Mouse (Mus musculus): Measurements from ENCODE around the gene Gm5105. TPM values are rescaled to one million over a fixed set of nuclear protein-coding genes. Genes with fewer than 3 reads are reported as not detected.

Gene Gm5105
- polyA plus RNA-seq, 1 experiment = 0.18 TPM

GRCm38 (mm10) chr3:138040938-138041337 lies 26.2 kb downstream of the Gm5105 start:
- Histone ChIP-seq H3K4me3 (replicated peaks; ENCODE audit: extremely low read depth, low read depth, low read length) (no peak overlapping the region), H3K4me1 (ENCODE audit: control insufficient read depth, insufficient read depth, low read length) (no peaks in the 10 kb centered on the region)
- TF ChIP-seq POLR2A (IDR thresholded peaks at IDR 0.05; ENCODE audit: borderline replicate concordance, extremely low read depth, low read depth, low read length) = no peak
- TF ChIP-seq CTCF (IDR thresholded peaks at IDR 0.05; ENCODE audit: insufficient read depth, low read length) = no peak
- no peak for DNase-seq
- WGBS = 69% methylated on average over 2 of the region's 2 CpGs

GRCm38 (mm10) chr3:138033986-138034385 lies 33.2 kb downstream of the Gm5105 start:
- no peak for TF ChIP-seq CTCF (IDR thresholded peaks at IDR 0.05; ENCODE audit: insufficient read depth, low read length)
- no peak for TF ChIP-seq POLR2A (IDR thresholded peaks at IDR 0.05; ENCODE audit: borderline replicate concordance, extremely low read depth, low read depth, low read length)
- DNase-seq = no peak
- H3K4me3 ChIP-seq (replicated peaks; ENCODE audit: extremely low read depth, low read depth, low read length) = no peak overlapping the region
- no peaks in the 10 kb centered on the region for H3K4me1 ChIP-seq (ENCODE audit: control insufficient read depth, insufficient read depth, low read length)
- 60% methylated on average over 6 of the region's 6 CpGs for WGBS

- Histone ChIP-seq H3K4me1 (ENCODE audit: control insufficient read depth, insufficient read depth, low read length) (no peaks in the 10 kb centered on the region), H3K4me3 (replicated peaks; ENCODE audit: extremely low read depth, low read depth, low read length) (no peak overlapping the region)
- no peak for DNase-seq
- no peak for TF ChIP-seq POLR2A (IDR thresholded peaks at IDR 0.05; ENCODE audit: borderline replicate concordance, extremely low read depth, low read depth, low read length)
- no peak for TF ChIP-seq CTCF (IDR thresholded peaks at IDR 0.05; ENCODE audit: insufficient read depth, low read length)
- WGBS = 64% methylated on average over 6 of the region's 6 CpGs
Measured at GRCm38 (mm10) chr3:138030563-138030962, 36.6 kb downstream of the Gm5105 start.

- 81% methylated on average over 5 of the region's 5 CpGs for WGBS
- H3K4me3 ChIP-seq (replicated peaks; ENCODE audit: extremely low read depth, low read depth, low read length) = no peak overlapping the region
- no peak for TF ChIP-seq POLR2A (IDR thresholded peaks at IDR 0.05; ENCODE audit: borderline replicate concordance, extremely low read depth, low read depth, low read length)
- no peak for TF ChIP-seq CTCF (IDR thresholded peaks at IDR 0.05; ENCODE audit: insufficient read depth, low read length)
- DNase-seq = no peak
- H3K4me1 ChIP-seq (ENCODE audit: control insufficient read depth, insufficient read depth, low read length) = no peaks in the 10 kb centered on the region
Measured at GRCm38 (mm10) chr3:138029351-138029750, 37.8 kb downstream of the Gm5105 start.

- H3K4me3 ChIP-seq (replicated peaks; ENCODE audit: extremely low read depth, low read depth, low read length) = no peak overlapping the region
- DNase-seq = no peak
- TF ChIP-seq CTCF (IDR thresholded peaks at IDR 0.05; ENCODE audit: insufficient read depth, low read length) (no peak), POLR2A (IDR thresholded peaks at IDR 0.05; ENCODE audit: borderline replicate concordance, extremely low read depth, low read depth, low read length) (no peak)
- no peaks in the 10 kb centered on the region for H3K4me1 ChIP-seq (ENCODE audit: control insufficient read depth, insufficient read depth, low read length)
- WGBS = 69% methylated on average over 5 of the region's 5 CpGs
Measured at GRCm38 (mm10) chr3:138027575-138028362, 39.4 kb downstream of the Gm5105 start.

- H3K4me3 ChIP-seq (replicated peaks; ENCODE audit: extremely low read depth, low read depth, low read length) = no peak overlapping the region
- 49% methylated on average over 10 of the region's 10 CpGs for WGBS
- TF ChIP-seq CTCF (IDR thresholded peaks at IDR 0.05; ENCODE audit: insufficient read depth, low read length) (no peak), POLR2A (IDR thresholded peaks at IDR 0.05; ENCODE audit: borderline replicate concordance, extremely low read depth, low read depth, low read length) (no peak)
- no peaks in the 10 kb centered on the region for H3K4me1 ChIP-seq (ENCODE audit: control insufficient read depth, insufficient read depth, low read length)
- DNase-seq = no peak
Measured at GRCm38 (mm10) chr3:138026286-138026685, 40.9 kb downstream of the Gm5105 start.

GRCm38 (mm10) chr3:138022651-138023050 lies 44.5 kb downstream of the Gm5105 start:
- 92% methylated on average over 4 of the region's 4 CpGs for WGBS
- H3K4me1 ChIP-seq (ENCODE audit: control insufficient read depth, insufficient read depth, low read length) = no peaks in the 10 kb centered on the region
- TF ChIP-seq POLR2A (IDR thresholded peaks at IDR 0.05; ENCODE audit: borderline replicate concordance, extremely low read depth, low read depth, low read length) (no peak), CTCF (IDR thresholded peaks at IDR 0.05; ENCODE audit: insufficient read depth, low read length) (no peak)
- H3K4me3 ChIP-seq (replicated peaks; ENCODE audit: extremely low read depth, low read depth, low read length) = no peak overlapping the region
- DNase-seq = no peak

GRCm38 (mm10) chr3:138022003-138022402 lies 45.2 kb downstream of the Gm5105 start:
- 86% methylated on average over 4 of the region's 4 CpGs for WGBS
- Histone ChIP-seq H3K4me1 (ENCODE audit: control insufficient read depth, insufficient read depth, low read length) (no peaks in the 10 kb centered on the region), H3K4me3 (replicated peaks; ENCODE audit: extremely low read depth, low read depth, low read length) (no peak overlapping the region)
- DNase-seq = no peak
- TF ChIP-seq POLR2A (IDR thresholded peaks at IDR 0.05; ENCODE audit: borderline replicate concordance, extremely low read depth, low read depth, low read length) = no peak
- TF ChIP-seq CTCF (IDR thresholded peaks at IDR 0.05; ENCODE audit: insufficient read depth, low read length) = no peak

GRCm38 (mm10) chr3:138016810-138017209 lies 50.4 kb downstream of the Gm5105 start:
- no peak for DNase-seq
- Histone ChIP-seq H3K4me1 (ENCODE audit: control insufficient read depth, insufficient read depth, low read length) (no peaks in the 10 kb centered on the region), H3K4me3 (replicated peaks; ENCODE audit: extremely low read depth, low read depth, low read length) (no peak overlapping the region)
- no peak for TF ChIP-seq CTCF (IDR thresholded peaks at IDR 0.05; ENCODE audit: insufficient read depth, low read length)
- TF ChIP-seq POLR2A (IDR thresholded peaks at IDR 0.05; ENCODE audit: borderline replicate concordance, extremely low read depth, low read depth, low read length) = no peak
- WGBS = 90% methylated on average over 12 of the region's 12 CpGs

- no peaks in the 10 kb centered on the region for H3K4me1 ChIP-seq (ENCODE audit: control insufficient read depth, insufficient read depth, low read length)
- TF ChIP-seq POLR2A (IDR thresholded peaks at IDR 0.05; ENCODE audit: borderline replicate concordance, extremely low read depth, low read depth, low read length) = no peak
- TF ChIP-seq CTCF (IDR thresholded peaks at IDR 0.05; ENCODE audit: insufficient read depth, low read length) = no peak
- H3K4me3 ChIP-seq (replicated peaks; ENCODE audit: extremely low read depth, low read depth, low read length) = no peak overlapping the region
- no peak for DNase-seq
- 55% methylated on average over 2 of the region's 2 CpGs for WGBS
Measured at GRCm38 (mm10) chr3:138014725-138015124, 52.5 kb downstream of the Gm5105 start.
